Mouse (Mus musculus): Measurements from ENCODE around the gene Sorbs2. TPM values are rescaled to one million over a fixed set of nuclear protein-coding genes. Genes with fewer than 3 reads are reported as not detected.

The Sorbs2 gene
- total RNA-seq, 2 experiments from 2014 or later: 88.1 TPM

DNA sequence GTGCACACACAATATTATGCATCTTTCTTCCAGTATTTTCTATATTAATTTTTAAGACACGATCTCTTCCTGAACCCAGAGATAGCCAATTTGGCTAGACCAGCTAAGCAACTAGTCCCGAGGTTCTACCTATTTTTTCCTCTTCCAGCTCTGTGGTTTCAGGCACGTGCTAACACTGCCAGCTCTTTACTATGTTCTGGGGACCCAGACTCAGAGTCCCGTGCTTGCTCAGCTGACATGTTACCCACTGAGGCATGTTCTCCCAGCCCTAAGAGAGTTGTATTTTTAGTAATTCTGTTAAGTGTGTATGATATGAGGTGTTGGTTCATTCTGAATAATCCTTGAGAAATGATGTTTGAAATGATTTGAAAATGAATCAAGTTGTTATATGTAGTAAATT lies 62.5 kb downstream of the Sorbs2 start:
- DNase-seq (ENCODE audit: low spot score in 2 of 2): no peak

DNA sequence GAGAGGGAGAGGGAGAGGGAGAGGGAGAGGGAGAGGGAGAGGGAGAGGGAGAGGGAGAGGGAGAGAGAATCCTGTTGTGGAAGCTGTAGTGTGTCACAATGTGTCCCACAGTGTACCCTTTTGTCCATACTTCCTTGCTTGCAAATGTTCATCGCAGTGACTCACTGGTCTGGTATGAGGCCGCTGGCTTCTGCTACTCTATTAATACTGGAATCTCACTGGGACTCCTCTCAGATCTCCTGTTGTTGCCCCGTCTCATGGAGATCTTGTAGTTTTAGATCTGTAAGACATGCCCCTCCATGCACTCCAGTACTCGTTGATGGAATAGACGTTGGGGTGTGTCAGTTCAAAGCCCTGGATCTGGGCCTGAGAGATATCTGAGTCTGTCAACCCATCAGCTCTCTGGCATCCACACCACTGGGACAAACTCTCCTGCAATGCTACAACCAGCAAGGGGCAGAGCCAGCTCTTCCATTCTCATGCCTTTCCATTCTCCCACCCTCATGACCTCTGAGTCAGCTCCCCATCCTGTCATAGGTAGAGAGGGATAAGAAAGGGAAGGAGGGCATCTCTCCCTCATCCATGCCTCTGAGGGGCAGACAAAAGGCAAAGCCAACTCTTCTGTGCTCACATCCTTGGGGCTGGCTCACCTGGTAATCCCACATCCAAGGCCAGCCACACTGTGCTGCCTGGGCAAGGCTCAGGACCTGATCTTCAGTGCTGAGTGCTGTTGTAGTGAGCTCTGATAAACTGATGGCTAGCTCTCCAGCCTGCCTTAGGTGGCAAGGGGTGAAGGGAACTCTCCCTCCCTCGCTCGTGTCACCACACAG lies 72.3 kb downstream of the Sorbs2 start:
- no peak for DNase-seq (ENCODE audit: low spot score in 2 of 2)

DNA sequence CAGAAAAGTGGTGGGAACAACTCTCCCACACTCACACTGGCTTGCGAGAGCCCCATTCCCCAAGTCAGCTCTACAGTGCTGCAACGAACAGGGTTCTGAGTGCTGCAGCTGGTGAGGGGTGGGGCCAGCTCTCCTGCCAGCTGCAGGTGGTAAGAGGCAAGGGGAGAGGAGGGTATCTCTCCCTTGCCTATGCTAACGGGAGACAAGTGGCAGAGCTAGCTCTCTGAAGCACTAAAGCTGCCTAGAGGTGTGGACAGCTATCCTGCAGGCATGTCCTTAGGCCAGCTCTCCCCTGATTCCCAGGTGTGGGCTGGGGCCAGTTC lies 72.9 kb downstream of the Sorbs2 start:
- DNase-seq (ENCODE audit: low spot score in 2 of 2): no peak

DNA sequence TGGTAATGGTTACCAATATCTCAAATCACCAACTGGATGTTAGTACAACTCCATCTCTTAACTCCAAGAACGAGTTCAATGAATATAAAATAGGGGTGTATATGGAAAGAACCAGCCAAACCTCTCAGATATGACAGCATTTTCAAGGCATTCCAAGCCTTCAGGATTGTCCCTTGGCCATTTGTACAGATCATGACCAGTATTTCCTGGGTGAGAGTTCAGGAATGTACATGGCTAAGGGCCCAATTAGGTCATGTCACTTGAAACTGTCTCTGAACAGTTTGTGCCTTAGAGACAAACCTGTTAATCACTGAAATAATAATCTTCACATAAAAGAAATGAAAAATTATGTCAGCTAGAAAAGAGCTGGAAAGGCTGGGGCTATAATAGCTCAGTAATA lies 76.3 kb downstream of the Sorbs2 start:
- no peak for DNase-seq (ENCODE audit: low spot score in 2 of 2)

DNA sequence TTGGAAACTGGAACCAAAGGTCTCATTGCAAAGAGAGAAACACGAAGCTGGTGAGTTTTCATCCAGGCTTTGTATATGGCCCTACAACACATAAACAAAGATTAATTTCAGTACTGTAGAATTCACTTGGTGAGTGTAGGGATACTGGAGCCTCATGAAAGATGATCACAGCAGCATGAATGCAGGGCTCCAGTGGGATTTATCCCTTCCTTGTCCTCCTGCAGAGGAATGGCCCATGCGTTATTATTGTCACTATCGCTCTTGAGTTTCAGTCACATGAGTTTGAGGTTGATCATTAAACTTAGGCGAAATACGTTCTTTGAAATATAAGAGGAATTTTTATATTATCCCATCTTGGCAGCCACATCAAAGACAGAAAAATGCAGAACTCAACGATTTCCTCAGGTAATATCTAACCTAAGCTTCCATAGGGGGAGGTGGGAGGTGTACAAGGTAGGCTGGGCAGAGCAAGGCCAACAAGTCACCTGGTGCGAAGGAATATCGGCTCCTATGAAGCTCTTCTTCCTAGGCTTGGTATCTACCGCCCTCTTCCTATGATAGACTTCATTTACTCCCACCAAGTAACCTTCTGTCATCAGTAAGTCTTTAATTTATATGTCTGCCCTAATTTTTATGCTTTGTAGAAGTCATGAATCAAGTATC lies 76.9 kb downstream of the Sorbs2 start:
- no peak for DNase-seq (ENCODE audit: low spot score in 2 of 2)

DNA sequence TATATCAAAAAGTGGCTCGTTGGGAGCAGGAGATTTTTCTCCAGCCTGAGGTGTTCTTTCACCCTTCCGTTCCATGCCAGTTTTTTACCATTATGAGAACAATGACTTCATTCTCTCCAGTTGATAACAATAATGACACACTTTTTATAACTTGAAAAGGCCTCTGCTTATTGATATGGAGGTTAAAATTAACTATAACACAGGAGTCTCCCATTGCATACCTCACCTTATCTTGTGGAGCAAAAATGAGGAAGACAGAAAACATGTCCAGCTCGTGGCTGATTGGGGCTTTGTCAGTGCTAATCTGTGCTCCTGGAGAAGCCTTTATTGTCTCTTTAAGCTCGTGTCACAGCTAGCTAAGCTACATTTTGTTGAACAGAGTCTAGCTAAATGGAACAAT lies 77.6 kb downstream of the Sorbs2 start:
- no peak for DNase-seq (ENCODE audit: low spot score in 2 of 2)

DNA sequence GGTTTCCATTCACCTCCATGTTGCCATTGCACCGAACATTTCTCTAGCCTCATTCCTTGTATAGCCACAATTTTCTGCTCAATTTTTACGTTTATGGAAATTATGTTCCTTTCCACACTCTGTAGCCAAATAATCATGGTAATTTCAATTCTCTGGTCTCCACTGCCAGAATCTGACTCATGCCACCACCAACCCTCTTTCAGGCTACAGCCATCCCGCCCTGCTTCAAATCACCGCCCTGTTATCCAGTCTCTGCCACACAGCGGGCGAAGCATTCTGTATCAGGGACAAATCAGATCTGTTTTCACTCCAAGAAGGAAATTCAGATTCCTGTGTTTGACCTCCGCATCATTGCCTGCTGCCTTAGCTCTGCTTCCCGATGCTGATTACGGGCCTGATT lies 79.4 kb downstream of the Sorbs2 start:
- no peak for DNase-seq (ENCODE audit: low spot score in 2 of 2)

DNA sequence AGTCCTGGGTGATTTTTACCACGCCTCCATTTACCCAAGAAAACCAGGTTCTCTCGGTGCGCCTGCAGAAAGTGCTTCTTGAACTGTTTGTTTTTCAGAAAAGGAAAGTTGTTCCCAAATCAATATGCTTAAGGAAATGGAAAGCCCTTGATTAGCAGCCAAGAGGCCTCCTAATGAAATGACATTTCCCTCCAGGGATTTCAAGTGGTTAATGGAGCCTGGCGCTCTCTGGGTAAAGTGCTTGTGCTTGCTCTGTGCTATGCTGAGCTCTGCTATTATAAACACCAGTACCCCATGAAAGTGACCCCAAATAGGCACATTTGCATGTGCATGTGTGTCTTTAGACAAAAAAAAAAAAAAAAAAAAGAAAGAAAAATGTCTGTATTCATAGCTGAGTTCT lies 84.3 kb downstream of the Sorbs2 start:
- DNase-seq (ENCODE audit: low spot score in 2 of 2): no peak

DNA sequence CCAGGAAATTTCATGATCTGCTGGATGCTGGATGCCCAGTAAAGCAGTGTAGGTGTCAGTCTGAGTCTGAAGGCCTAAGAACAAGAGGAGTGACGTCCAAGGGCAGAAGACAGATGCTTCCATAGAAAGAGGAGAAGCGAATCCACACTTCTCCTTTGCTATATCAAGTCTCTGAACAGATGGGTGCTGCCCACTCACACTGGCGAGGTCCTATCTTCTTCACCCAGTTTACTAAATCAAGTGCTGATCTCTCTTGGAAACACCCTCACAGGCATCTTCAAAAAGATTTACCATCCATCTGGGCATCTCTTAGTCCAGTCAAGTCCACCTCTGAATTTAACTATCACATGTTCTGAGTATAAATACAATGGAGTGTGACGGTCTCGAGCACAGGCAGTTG lies 86.1 kb downstream of the Sorbs2 start:
- DNase-seq (ENCODE audit: low spot score in 2 of 2): no peak

DNA sequence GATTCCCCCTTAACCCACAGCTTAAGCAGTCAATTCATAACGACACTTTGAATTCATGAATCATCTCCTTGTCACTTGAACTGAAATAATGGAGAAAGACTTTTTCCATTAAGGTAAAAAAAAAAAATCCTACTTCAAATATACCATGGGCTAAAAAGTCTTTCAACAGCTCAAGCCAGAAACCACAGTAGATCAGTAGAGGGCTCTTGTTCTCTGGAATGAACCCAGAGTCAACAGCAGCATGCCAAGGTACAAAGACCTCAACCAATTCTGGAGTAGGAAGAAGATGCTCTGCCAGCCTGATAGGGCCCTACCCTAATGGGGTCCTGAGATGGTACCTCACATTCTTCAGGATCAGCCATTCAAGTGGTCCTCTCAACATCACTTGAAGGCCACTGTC lies 88.4 kb downstream of the Sorbs2 start:
- no peak for DNase-seq (ENCODE audit: low spot score in 2 of 2)

DNA sequence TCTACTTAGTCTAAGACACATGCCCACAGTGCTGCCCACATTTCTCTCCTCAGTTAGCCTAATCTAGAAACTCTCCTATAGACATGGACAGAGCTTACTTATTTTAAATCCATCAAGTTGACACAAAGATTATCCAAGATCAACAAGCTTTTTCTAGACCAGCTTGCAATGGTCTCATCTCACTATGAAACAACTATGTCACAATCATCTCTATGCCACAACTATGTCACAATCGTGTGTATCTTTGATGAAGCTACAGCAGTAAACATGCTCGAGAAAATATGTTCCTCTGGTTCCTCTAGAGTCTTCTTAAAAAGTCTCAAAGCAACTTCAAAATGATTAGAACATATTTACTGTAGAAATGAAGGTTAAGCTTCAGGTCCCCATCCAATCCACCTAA lies 89.0 kb downstream of the Sorbs2 start:
- DNase-seq (ENCODE audit: low spot score in 2 of 2): no peak

DNA sequence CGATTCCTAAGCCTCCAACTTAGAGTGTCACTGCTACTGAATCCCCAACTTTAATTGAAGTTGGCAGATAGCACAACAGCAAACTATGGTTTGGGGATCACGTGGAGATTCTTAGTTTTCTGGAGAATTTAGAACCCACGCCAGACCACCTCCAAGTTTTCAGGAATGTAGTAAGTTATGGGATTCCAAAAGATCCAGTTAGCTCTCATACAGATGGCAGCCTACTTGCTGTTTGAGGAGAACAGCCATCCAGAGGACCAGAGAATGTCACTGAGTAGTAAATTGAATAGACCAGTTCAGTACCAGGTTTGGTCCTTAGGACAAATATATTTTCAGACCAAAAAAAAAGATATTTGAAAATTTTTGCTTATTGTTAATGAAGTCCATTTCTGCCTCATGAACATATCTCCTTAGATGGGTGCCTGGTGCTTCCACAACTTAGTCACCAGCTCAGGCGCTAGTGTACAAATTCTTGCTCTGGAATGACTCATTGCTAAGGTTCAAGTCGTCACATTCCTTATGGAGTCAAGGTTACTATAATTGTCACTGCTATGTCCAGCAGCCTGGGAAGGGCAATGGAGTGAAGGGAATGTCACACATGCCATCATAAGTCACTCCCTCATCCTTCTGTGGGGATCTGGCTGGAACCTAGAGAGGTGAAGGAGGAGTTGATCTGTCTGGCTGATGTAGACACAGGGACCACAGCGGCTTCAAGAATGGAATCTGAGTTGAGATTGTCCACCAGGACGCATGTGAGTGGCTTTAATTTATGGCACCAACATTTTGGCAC lies 90.2 kb downstream of the Sorbs2 start:
- DNase-seq (ENCODE audit: low spot score in 2 of 2): no peak

DNA sequence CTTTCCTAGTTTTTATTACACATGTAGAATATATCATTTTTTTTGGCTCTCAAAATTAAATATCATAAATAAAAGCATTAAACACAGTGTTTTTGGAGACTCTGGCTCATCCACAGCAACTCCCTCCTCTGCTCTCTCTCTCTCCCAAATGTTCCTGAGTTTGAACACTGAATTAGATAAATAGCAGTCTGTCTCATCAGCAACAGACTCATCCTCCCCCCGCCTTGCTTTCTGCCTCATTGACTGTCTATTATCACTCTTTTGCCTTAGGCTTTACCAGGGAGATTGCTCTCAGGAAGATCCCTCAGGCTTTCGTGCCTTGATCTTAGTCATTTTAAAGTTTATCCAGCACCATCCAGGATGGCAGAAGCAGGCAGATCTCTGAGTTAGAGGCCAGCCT lies 91.3 kb downstream of the Sorbs2 start:
- DNase-seq (ENCODE audit: low spot score in 2 of 2): no peak

DNA sequence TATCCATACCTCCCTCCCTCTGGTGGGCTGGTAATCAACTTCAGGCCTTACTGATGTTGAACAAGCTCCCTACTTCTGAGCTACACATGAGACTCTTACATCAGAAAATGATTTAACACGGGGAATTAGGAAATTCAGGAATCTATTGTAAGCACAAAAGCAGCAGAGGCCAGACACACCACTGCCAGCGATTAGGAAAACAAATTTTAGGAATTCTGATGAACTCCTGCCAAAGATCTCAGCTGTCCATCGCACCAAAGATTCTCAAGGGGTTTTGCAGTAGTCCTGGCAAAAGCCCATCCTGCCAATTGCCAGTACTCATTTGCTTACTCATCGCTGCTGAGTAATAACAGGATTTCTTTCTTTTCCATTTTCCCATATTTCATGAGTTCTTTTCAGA lies 94.4 kb downstream of the Sorbs2 start:
- no peak for DNase-seq (ENCODE audit: low spot score in 2 of 2)

DNA sequence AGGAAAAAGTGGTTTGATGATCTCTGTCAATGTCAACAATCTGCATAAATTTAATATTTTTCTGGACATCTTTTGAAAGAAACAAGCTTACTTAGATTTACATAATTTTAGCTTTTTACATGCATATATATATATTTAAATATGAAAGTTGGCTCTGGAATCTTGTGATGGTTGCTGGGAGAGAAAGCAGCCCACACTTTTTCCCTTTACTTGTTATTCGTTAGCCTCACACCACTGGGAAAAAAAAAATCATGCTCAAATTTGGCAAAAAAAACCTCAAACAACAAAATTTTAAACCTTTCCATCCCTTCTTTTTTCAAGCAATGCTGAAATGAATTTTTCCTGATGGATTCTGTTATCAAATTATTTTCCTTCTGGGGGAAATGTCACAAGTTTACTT lies 97.8 kb downstream of the Sorbs2 start:
- DNase-seq (ENCODE audit: low spot score in 2 of 2): no peak

DNA sequence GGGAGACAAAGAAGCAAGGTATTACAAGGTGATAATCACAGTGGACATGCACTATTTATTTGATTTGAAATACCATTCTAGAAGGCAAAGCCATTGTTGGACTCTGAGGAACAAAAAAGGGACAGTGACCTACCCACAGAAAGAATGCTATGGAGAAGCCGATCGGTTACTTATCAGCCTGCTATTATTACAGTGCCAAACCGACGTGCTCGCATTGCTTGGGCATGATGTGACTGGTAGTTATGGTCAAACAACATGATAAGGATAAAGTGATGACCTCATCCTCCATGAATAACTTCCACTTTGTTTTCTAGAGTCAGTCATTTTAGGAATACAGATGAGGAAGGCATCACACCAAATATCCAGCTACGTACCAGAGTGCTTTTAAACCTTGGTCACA lies 99.4 kb downstream of the Sorbs2 start:
- DNase-seq (ENCODE audit: low spot score in 2 of 2): no peak

DNA sequence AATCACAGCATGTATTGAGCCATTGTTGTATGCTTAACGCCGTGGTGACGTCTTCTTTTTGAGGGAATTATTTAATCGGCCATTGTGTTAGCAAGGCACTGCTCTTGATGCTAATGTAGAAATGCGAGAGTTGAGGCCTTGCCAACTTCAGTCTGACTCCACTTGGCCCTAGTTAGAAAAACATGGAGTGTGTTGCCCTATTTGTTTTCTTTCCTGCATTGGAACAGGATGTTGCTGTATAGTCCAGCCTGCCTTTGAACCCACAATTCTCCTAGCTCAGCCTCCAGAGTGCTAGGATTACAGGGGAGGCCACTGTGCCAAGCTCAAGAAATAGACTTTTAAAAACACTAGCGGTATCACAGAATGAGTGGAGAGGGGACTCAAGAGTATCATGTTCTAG lies 100.8 kb downstream of the Sorbs2 start:
- DNase-seq (ENCODE audit: low spot score in 2 of 2): no peak

DNA sequence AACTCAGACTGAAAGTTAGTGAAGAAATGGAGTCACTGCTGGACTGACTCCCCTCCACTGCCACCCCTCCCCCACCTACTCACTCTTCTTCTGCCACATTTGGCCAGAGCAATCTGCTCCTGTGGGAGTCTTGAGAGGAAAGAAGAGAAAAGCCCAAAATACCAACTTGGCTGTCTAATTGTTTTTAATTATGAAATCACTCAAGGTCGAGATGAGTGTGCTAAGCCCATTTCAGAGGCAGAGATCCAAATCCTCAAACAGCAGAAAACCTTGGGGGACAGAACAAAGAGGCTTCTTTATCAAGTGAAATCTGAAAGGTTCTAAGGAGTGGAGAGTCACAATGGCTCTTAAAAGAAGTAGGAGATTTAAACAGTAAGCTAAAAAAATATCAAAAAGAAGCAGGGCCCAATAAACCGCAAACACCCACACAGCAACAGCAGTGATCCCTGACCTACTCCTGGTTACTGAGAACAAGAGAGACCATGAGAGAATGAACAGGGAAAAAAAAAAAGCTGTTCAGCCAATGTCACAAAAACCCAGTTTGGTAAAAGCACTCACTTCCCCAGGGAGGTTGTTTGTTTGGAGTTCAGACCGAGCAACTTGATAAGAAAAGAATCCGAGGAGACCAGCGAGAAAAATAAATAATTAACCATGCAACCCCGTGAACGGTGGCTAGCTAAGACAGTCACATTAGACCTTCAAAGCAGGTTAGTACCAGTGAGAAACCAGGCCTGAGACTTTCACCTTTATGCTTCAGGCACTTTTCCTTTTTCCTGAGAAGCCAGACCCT lies 103.0 kb downstream of the Sorbs2 start:
- DNase-seq (ENCODE audit: low spot score in 2 of 2): no peak

DNA sequence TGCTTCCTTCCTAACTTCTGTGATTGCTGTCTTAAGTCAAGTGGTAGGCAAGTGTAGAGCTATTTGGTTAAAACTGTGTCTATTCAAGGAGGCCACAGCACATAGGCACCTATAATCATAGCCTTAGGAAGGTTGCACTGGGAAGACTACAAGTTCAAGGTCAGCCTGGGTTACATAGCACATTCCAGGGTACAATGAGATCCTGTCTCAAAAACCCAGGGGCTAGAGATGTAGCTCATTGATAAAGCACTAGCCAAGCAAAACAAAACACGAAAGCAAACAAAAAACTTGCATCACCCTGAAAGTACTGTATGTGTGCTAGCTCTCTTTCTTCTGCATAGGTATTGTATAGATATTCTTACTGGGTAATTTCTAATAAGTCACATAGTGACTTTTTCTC lies 103.7 kb downstream of the Sorbs2 start:
- DNase-seq (ENCODE audit: low spot score in 2 of 2): no peak

DNA sequence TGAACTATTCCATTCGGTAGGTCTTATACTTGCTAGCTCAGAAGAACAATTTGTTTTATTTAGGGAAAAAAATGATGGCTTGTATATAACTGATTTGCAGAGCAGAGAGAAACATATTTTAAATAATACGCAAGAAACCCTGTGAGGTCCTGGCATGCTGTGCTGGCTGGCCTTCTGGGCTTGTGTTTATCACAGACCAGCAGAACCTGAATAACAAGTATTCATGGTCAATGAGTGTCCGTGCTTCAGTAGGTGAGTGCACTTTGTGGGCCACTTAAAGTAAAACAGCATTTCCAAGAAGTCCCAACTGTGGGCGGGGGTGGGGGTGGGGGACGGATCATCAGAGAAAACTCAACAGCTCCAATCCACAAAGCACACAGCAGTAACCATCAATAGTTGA lies 107.0 kb downstream of the Sorbs2 start:
- no peak for DNase-seq (ENCODE audit: low spot score in 2 of 2)

DNA sequence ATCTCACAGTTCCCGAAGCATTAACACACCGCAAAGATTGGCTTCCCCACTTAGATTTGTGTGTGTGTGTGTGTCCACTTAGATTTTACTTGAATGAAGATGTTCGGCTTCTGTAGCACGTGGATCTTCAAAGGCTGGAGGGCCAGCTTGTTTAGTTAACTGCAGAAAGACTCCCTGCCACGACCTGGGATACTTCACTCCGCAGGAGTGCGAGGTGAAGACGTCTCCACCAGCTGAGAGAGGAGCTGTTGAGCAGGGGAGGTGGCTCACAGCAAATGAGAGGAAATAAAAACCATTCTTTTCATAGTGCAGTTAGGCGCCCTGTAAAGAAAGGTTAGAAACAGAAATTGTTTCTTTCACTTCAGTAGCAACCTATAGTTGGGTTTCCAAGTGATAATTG lies 107.5 kb downstream of the Sorbs2 start:
- DNase-seq (ENCODE audit: low spot score in 2 of 2): no peak

DNA sequence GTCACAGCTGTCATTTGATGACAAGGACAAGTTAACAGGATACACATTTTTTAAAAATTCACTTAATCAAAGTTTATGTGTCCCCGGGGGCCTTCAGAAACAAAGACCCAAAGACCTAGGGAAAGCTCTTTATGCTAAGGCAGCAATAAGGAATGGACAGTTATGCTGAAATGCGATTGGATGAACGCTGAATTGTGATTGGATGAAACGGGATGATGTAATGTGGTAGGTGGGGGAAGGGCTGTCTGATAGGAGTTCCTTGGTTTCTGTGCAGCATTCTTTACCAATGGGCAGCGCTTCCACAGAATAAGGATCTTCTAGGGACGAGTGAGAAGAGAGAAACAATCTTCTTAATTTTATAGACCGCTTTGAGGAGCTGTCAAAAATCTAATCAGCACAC lies 108.0 kb downstream of the Sorbs2 start:
- DNase-seq (ENCODE audit: low spot score in 2 of 2): no peak

Measured in adrenal gland, postnatal 4 days (tissue).